Mouse (Mus musculus) R1 (cell line): ENCODE measurements around the gene Tmem255b.

Experiments
- DNase-seq: peaks from one replicate; pipeline ENCODE4 v3.0.0-alpha.2; 2018; ENCODE audit warnings: low read depth, low spot score

The Tmem255b gene

DNA sequence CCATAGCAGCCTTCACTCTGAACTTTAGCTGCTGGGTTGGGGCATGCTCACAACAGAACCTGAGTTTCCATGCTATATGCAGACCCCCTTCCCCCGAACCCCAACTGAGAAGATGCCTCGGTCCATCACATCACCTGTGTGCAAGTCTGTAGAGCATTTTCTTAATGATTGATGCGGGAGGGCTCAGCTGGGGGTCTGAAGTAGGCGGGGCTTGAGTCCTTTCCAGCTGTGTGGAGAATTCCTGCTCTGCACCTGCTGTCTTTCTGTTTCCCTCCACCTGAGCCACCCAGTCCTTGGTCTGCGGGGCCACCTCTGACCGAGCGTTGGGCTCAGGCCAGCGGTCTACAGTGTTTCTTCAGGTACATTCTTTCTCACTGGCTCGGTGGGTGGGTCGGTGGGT lies at the start of gene Tmem255b:
Gene Tmem255b, plus strand, starts transcription at position 301 of the 400 bp plus-strand sequence.
- no peak for DNase-seq

DNA sequence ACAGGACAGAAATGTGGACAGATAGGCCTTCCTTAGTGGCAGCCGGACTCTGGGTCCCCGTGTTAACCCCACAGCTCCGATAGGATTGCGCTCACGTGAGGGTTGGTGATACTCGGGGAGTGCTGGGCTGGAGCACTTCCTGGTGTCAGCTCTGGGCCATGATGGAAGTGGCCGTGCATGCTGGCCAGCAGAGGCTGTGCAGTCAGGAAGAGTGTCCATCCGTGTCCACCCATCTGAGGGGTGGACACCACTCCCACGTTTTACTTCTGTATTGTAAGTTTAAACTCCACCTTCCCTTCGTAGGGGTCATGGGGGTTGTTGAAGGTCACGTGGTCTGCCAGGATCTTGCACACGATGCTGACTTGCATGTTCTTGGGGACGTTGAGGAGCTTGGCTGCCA lies 48.6 kb upstream of the Tmem255b start:
- no peak for DNase-seq

DNA sequence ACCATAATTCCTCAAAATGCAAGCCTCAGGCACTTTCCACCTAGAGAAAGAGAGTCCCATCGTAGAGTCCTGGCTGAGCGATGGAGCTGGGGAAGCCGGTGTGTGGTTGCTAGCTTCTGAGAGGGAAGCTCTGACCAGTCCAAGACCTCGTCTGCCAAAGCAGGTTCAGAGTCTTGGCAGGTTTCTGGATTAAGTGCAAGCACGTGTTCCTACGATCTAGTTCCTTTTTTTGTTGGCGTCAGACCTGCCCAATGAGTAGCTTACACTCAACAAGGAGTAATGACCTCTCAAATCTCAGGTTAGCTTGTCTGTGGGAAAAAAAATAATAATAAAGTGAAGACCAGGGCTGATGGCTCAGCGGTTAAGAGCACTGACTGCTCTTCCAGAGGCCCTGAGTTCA lies 47.3 kb upstream of the Tmem255b start:
- DNase-seq, result no peak

DNA sequence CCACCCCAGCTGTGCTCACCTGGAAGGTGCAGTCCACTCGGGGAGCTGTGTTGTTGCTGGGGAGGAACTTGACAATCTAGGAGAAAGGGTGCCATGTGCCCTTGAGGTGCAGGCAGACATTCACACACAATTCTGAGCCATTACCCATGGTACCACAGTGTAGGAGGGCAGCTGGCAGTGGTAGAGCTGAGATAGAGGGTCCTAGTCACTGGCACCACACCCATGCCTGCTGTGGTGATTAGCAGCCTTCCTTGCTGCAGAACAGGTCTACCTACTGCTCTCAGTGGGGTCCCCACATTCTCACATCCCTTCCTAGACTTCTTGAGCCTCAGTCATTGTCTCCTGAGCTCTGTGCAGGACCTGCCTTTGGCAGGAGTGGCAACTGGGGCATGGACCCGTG lies 46.2 kb upstream of the Tmem255b start:
- no peak for DNase-seq

DNA sequence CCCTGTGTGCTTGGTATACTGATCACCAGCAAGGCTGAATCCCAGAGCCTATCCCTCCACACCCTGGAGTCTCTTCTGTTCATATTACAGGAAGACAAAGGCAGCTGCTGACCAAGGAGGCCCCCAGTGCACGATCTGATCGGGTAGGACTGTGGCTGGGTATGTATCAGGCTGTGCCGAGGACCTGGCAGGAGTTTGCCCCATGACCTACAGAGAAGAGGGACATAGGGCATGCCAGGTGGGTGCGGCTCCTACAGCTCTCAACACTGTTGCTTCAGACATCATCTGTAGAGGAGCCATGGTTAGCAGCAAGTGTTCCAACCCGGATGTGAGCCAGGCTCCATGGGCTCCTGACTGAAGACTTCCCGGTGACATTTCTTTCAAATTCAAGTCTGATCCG lies 41.1 kb upstream of the Tmem255b start:
- DNase-seq, result no peak

DNA sequence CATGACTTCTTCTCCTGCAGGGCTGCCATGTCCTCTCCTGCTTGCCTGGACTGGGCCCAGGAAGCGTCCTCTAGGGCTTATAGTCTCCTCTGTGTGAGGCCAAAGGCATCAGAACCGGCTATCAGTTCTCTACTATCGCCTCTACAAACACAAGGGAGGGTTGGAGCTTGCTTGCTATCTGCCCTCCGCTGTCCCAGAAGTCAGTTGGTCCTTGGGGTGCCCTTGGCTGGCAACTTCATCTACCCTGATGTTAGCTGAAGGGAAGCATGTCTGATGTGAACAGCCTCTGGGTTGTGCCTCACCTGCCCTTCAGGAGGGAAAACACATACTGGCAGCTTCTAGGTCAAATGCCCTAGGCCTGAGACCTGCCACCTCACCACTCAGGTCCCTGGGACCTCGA lies 38.3 kb upstream of the Tmem255b start, which contains the start of gene Atp4b:
Gene Atp4b, minus strand, starts transcription at position 101 of the 400 bp plus-strand sequence.
- DNase-seq, result no peak

DNA sequence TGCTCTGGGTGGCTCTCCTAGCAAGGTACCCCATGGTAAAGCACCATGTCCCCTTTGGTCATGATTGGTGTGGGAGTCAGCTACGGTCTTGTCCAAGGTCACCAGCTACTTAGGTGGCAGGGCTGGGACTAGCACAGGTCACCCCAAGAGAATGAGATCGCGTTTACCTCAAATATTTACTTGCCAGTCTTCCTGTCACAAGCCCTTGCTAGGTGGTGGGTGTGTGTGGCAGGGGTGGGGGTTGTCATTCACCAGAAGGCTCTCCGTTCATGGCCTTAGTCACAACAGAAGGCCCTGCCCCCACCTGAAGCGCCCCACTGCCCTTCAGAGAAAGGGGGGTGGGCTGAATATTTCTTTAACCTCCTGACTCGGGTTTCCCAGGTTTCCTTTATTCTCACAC lies 31.5 kb upstream of the Tmem255b start:
- DNase-seq, result no peak

DNA sequence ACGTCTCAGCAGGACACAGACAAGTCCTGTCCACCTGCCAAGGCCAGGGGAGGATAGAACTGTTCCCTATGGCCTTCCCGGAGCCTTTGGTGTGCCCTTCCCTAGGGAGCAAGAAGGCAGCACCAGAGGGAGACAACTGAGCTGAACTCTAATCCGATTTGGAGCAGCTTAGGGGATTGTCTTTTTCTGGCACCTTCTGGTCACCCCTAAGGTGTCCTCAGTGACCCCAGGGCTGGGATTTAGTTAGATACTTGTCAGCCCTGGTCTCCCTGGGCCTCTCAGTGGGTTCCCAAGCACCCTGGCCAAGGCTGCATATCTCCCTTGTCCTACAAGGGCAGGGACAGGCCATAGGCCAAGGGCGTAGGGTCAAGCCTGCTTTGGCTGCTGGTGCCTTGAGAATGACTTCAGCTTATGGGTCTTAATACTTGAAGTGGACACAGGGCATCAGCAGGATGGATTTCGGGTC lies 30.3 kb upstream of the Tmem255b start, which contains the start of gene Grk1:
Gene Grk1, plus strand, starts transcription at position 416 of the 466 bp plus-strand sequence.
- DNase-seq, result no peak

DNA sequence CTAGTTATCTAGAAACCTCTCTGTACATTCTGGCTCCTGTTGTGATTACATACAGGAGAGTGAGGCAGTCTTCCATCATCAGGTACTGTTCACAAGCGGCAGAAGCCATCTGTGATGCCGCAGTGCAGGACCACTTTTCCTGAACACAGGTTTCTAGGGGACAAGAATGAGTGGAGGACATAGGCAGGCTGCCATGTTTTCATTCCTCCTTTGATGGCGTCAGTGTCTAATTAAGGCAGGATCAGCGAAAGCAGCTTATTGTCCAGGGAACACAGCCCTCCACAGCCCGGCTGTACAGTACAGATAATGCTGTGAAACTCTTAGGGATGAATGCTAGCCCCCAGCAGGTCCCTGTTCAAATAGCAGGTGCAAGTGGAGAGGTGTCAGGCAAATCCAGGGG lies 29.0 kb upstream of the Tmem255b start:
- peak; percentile 51 for DNase-seq

DNA sequence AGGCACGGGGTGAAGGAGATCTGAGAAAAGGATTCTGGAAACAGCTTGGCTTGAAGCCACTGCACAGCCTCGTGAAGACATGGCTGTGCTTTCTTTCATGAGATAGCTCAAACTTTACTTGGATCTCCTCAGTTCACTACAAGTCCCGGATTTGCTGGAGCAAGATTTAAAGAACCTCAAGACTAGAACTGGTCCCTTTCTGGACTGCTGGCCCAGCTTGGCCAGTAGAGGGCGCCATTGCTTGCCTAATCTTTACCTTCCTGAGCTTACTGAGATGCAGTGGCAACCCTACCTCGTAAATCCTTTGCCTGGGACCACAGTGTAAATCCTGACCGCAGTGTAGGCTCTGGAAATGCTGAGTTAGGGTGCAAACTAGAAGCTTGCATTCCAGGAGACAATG lies 23.4 kb upstream of the Tmem255b start:
- DNase-seq, result peak; percentile 78

DNA sequence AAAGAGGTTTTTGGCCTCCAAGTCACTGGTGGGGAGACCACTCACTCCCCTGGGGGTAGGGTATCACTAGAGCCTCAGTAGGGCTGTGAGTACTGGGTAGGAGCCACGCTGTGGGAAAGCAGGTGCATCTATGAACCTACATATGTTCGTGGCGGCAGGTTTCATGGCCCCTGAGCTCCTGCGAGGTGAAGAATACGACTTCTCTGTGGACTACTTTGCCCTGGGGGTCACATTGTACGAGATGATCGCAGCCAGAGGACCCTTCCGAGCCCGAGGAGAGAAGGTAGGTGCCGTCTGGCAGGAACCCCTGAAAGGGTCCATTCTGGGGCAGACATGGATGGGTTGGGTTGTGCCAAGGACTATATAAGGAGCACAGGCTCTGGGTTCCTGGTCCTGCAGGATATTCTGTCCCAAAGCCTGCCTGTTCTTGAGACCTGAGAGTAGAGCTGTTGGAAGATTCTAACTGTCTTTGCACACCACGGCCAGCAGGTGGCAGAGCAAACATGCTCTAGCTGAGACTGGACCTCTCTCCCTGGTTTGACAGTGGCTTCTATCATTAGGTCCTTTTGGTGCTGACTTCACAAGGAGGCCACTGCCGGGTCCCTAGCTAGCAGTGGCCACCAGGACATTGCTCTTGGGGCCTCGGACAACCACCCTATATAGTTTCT lies 22.0 kb upstream of the Tmem255b start:
- DNase-seq, result peak; percentile 74

DNA sequence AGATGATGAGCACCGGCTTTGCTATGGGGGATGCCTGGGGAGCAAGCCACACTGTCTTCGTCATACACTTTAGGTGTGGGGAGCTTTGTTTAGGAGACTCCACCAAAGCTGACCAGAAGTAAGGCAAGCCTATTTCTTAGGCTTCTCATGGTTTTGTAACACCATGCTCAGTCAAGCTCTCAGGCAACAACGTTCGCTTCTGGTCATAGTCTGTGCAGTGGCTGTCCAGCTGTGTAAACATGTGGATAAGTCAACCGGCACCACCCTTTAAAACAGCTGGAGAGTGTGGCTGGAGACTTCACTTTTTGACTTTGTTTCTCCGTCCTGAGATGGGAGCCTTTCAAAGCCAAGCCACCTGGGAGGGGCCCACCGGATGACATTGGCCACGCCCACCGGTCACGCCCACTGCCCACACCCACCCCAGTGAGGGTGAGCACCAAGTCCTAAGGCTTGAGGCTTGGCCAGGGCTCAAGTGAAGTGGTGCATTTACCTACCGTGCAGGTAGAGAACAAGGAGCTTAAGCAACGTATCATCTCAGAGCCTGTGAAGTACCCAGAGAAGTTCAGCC lies 21.1 kb upstream of the Tmem255b start:
- DNase-seq, result no peak

DNA sequence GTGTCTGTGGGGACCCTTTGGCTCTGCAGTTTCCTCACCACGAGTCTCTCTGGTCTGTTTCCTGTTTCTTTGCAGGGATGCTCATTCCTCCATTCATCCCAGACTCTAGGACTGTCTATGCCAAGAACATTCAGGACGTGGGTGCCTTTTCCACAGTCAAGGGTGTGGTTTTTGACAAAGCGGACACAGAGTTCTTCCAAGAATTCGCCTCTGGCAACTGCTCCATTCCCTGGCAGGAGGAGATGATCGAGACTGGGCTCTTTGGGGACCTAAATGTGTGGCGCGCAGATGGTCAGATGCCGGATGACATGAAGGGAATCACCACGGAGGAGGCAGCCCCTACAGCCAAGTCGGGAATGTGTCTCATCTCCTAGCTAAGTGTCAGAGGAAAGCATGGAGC lies 19.1 kb upstream of the Tmem255b start:
- no peak for DNase-seq

DNA sequence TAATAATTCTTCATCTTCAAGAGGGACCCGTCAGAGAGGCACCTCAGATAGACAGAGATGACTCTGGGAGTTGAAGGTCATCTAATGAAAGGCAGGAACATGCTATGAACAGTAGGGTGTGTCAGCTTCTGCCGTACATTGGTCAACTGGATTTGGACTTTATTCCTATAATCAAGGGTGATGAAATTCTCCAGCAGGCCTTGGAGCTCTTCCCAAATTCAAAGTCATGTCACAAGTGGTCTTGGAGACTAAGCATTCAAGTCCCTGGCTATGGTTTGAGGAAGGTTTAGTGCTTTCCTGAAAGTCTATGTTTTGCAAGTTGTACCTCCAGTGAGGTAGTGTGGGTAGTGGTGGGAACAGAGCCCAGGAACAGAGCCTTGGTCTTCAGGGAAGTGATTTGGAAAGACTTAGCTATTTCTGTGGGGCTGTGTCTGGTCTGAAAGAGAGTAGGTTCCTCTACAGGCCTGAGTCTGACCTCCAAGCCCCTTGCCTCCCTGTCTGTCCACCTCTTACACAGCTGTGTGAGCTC lies 15.8 kb upstream of the Tmem255b start:
- no peak for DNase-seq

DNA sequence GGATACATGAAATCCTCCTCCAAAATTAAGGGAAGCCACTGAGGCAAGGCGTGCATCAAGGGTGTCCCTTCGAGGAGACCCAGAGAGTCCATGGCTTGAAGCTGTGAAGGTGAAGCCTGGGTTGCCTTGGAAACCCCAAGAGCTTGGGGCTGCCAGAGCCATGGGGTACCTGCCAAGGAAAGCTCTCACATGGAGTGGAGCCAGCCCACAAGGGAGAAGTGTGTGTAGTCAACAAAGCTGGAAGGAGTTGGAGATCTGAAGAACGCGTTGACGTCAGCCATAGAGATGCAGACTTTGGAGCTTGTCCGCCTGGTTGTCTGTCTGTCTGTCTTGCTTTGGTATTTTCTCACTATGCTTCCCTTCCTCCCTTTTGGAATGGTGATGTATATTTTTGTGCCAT lies 14.0 kb upstream of the Tmem255b start:
- no peak for DNase-seq

DNA sequence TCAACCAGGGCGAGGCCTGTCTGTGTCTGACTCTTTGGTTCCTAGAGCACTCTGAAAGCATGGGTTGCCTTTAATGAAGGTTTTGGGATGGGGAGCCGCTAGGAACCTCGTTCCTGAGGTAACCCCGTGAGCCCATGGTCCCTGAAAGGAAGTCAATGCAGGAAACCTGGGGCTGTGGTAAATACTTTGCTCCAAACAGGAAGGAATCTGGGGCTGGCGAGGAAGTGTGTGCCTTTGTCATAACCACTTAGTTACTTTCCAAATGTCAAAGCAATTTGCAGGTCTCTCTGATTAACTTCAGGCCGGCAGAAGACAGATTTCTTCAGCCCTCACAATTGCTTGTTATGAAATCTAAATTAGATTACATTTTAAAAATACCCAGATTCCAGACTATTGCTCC lies 7.6 kb upstream of the Tmem255b start:
- no peak for DNase-seq

DNA sequence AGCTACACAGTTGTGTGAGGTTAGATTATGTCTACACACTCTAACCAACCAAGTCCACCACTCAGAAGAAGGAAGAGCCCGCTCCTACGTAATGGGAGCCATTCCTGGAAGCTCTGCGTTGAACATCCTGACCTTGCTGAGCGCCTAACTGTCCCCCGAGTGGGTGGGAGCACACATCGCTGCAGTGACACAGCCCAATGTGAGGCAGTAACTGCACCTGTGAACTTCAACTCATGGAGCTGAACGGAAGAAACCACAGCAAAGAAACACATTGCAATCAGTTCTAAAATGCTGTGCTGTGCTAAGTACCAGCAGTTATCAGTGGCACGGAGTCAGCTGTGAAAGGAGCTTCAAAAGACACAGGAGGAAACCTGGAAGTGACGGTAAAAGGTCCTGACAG lies 6.8 kb upstream of the Tmem255b start:
- no peak for DNase-seq

DNA sequence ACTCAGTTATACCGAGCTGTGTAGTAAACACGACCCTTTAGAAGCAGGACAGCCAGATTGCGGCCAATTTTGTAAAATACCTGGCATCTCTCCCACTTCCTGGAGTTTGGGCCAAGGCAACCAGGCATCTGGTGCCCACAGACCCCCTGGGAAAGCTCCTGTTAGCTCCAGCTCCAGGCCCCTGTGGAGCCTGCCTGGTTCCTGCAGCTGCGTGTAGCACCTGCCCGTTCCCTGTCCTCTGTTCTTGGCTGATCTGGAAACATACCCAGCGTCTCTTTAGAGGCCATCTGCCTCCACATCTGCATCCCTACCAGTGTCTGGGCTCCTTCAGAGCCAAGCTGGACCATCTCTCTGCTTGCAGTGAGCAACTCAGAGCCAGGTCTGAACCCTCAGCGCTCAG lies 4.6 kb upstream of the Tmem255b start:
- DNase-seq, result no peak

DNA sequence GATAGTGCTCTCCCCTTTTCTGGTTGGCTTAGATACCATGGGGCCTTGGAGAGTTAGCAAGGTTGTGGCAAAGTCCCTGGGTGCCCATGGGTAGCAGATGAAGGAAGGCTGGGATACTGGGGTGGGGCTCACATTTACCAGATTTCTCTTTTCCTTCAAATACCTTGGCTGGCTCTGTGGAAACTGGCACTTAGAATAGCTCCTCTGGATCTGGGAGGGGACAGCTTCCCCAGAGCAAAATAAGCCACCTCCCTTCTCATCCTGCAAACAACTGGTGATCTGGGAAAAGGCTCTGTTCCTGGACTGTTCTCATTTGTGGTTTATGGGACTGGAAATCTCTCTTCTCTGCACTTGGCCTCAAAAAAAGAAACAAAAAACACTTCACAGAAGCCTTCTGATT lies 4.1 kb upstream of the Tmem255b start:
- DNase-seq, result no peak

DNA sequence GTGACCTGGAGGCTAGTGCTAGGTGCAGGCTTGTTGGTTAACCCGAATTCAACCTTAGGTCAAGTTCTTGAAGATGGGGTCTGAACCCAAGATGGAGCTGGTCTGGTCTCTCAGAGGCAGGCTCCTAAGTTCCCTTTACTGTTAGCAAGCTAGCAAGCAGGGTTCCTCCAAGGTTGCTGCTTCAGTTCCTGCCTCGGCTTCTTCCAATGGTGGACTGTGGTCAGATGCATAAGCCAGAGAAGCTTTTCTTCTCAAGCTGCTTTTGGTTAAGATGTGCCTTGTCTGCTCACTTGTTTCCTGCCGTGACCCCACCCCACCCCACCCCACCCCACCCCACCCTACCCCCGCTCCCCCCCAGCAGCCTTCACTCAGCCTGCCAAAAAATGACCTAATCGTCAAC lies 1.9 kb upstream of the Tmem255b start:
- no peak for DNase-seq

DNA sequence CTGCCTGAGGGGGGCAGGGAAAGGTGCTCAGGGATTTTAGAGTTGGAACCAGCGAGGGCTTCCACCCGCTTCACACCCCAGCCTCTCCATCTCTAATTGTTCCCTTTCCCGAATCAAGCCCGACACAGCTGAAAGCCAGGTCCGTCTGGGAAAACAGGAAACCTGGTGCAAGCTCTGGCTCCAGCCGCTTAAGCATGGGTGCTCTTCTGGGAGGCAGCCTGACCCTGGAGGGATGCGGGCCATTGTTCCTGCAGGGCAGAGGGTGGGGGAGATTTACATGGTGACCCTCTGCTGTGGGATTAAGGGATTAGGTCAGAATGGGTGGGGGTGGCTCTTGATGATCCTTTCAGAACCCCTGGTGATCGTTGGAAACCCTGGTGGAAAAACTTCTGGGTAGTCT lies 1.1 kb downstream of the Tmem255b start:
- no peak for DNase-seq

DNA sequence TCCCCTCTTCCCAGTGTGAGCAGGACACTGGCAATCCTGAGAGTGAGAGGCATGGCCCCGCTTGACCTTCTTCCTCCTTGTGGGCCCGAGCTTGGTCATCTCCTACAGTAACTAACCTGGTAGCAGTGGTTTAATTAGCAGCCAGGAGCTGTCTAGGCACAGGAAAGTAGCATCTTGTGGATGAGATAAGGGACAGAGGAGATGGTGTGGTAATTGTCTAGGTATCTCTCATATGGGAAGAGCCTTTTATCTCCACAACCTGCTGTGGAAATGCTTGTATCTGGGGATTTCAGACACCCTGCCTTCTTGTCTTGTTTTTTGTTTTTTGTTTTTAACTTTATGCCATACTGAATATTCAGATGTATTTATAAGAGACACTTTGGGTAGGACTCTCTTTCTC lies 2.5 kb downstream of the Tmem255b start:
- DNase-seq, result no peak

DNA sequence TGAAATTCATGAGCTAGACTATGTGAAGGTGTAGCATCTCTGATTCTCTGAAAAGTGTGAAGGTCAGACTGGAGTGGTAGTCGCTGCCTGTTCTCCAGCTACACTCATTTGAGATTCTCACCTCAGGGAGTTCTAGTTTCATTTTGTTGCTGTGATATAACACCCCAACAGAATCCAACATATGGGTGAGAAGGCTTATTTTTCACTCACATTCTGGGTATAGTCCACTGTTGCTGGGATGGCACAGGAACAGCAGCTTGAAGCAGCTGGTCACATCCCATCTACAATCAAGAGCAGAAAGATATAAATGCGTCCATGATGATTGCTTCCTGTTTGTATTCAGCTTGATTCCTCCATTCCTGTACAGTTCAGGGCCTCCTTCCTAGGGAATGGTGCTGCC lies 7.2 kb downstream of the Tmem255b start:
- DNase-seq, result no peak
